Comparison of ENCODE assay signal across 8 mouse cellular contexts in the genomic region with DNA sequence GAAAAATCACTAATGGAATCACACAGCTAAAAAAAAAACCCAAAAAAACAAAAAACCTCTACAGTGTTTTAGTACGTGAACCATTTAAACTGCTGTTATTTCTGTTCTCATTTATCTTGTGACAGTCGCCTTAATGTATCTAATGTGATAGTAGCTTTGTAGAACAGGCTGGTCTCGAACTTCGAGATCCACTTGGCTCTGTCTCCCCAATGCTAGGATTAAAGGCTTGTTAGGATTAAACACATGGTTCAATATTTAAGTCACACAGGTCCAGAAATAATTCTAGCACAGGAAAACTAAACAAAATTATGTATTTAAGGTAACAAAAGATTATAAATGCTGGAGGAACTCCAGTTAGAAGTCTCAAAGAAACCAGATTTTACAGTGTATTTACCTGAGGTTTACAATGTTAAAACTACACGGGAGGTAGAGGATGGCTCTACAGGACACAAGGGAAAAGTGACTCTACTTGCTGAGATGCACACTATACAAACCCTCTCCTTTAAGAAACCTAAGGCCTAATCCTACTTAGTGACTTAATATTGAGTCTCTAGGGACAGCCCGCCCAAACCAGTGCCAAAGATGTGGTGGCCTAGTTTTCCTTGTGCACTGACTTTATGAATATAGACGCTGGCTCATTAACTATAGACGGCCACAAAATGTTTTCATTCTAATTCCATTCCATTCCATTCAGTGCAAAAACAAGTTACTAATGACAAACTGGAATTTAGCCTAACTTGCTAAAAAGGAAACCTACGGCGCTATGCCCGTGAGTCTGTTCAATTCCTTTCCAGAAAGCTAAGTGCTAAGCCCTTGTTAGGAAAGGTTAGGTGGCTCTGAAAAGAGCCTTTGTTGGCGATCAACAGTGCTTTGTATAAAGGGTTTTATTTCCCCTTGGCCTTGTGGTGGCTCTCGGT. TPM values are rescaled to one million over a fixed set of nuclear protein-coding genes. Genes with fewer than 3 reads are reported as not detected.
DNase-seq lines count a peak whose midpoint lies in the region; ATAC-seq and TF ChIP-seq lines count a peak whose summit lies in the region.

No protein-coding gene starts in this region.

- H3K4me2 ChIP-seq in heart, embryonic 12.5 days = peak overlapping the region; percentile 74
- H3K4me2 ChIP-seq in liver, embryonic 11.5 days = peak overlapping the region; percentile 71
- peak overlapping the region; percentile 39 for H3K4me2 ChIP-seq in stomach, postnatal 0 days (replicated peaks; ENCODE audit: low read depth)

- no peak for TF ChIP-seq CTCF in ES-Bruce4 (IDR thresholded peaks at IDR 0.05; ENCODE audit: low read depth, low read length)
- TF ChIP-seq CTCF in embryonic fibroblast, embryonic 13.5 days (IDR thresholded peaks at IDR 0.05; ENCODE audit: borderline replicate concordance, insufficient read depth, low read length) = no peak
- no peak for TF ChIP-seq CTCF in stomach, postnatal 0 days (IDR thresholded peaks at IDR 0.05; ENCODE audit: low read depth)

- ATAC-seq in heart, embryonic 12.5 days (ENCODE audit: insufficient number of reproducible peaks, low FRiP score) = no peak
- ATAC-seq in liver, embryonic 11.5 days (replicated peaks; ENCODE audit: low FRiP score) = no peak
- ATAC-seq in stomach, postnatal 0 days (ENCODE audit: low FRiP score, low TSS enrichment) = no peak

- DNase-seq in heart, postnatal 10 days = no peak
- DNase-seq in liver, embryonic 11.5 days (ENCODE audit: low spot score) = peak; percentile 51
- DNase-seq in stomach, postnatal 0 days (ENCODE audit: low spot score) = no peak
- no peak for DNase-seq in urinary bladder, postnatal 36 days (ENCODE audit: low spot score in 2 of 2)
- DNase-seq in ovary, adult 18-20 months (ENCODE audit: low spot score) = no peak

- peak overlapping the region; percentile 93 for H3K27ac ChIP-seq in heart, embryonic 12.5 days (ENCODE audit: poor library complexity, severe bottlenecking)
- peak overlapping the region; percentile 97 for H3K27ac ChIP-seq in ES-Bruce4 (ENCODE audit: insufficient read depth, low read length)
- peak overlapping the region; percentile 89 for H3K27ac ChIP-seq in embryonic fibroblast, embryonic 13.5 days (ENCODE audit: insufficient read depth, low read length)
- peak overlapping the region; percentile 99 for H3K27ac ChIP-seq in liver, embryonic 11.5 days (ENCODE audit: low read depth, low read length)
- H3K27ac ChIP-seq in stomach, postnatal 0 days (replicated peaks) = peak overlapping the region; percentile 74

- peaks cover 14% of the 10 kb centered on the region; the same call in 1 of the 2 replicates for H3K4me1 ChIP-seq in heart, embryonic 12.5 days (replicated peaks)
- no peaks in the 10 kb centered on the region for H3K4me1 ChIP-seq in ES-Bruce4 (ENCODE audit: control insufficient read depth, insufficient read depth, low read length)
- peaks cover 2% of the 10 kb centered on the region; the same call in 1 of the 2 replicates for H3K4me1 ChIP-seq in embryonic fibroblast, embryonic 13.5 days (ENCODE audit: control insufficient read depth, insufficient read depth, low read length)
- peaks cover 17% of the 10 kb centered on the region for H3K4me1 ChIP-seq in liver, embryonic 11.5 days (replicated peaks; ENCODE audit: control insufficient read depth, insufficient read depth, low read length)
- 0 out of 2 replicates have a peak, but pooled peaks cover 2% of the 10 kb centered on the region for H3K4me1 ChIP-seq in stomach, postnatal 0 days (replicated peaks; ENCODE audit: control insufficient read depth, insufficient read depth)

- H3K27me3 ChIP-seq in heart, embryonic 12.5 days (replicated peaks) = no peaks in the 10 kb centered on the region
- H3K27me3 ChIP-seq in ES-Bruce4 (ENCODE audit: control insufficient read depth, insufficient read depth, low read length, poor library complexity, severe bottlenecking) = no peaks in the 10 kb centered on the region
- H3K27me3 ChIP-seq in liver, embryonic 11.5 days (replicated peaks; ENCODE audit: control insufficient read depth, insufficient read depth, low read length) = no peaks in the 10 kb centered on the region
- H3K27me3 ChIP-seq in stomach, postnatal 0 days (ENCODE audit: control insufficient read depth, insufficient read depth, low read length) = no peaks in the 10 kb centered on the region

- H3K9ac ChIP-seq in heart, embryonic 12.5 days = peak overlapping the region; percentile 72
- H3K9ac ChIP-seq in ES-Bruce4 (ENCODE audit: low read depth, poor library complexity, severe bottlenecking) = peak overlapping the region; percentile 88
- H3K9ac ChIP-seq in liver, embryonic 11.5 days (ENCODE audit: low read depth, low read length) = peak overlapping the region; percentile 80
- peak overlapping the region; percentile 1; the same call in 1 of the 2 replicates for H3K9ac ChIP-seq in stomach, postnatal 0 days (ENCODE audit: low read length)

- no peaks in the 10 kb centered on the region for H3K9me3 ChIP-seq in heart, embryonic 12.5 days (replicated peaks)
- no peaks in the 10 kb centered on the region for H3K9me3 ChIP-seq in ES-Bruce4 (replicated peaks; ENCODE audit: control insufficient read depth, insufficient read depth, low read length, poor library complexity, severe bottlenecking)
- no peaks in the 10 kb centered on the region for H3K9me3 ChIP-seq in liver, embryonic 11.5 days (ENCODE audit: control insufficient read depth, low read length)
- H3K9me3 ChIP-seq in stomach, postnatal 0 days (ENCODE audit: control insufficient read depth, low read length) = no peaks in the 10 kb centered on the region

- H3K36me3 ChIP-seq in heart, embryonic 12.5 days = no peaks in the 10 kb centered on the region
- H3K36me3 ChIP-seq in ES-Bruce4 (ENCODE audit: control insufficient read depth, insufficient read depth, low read length, poor library complexity, severe bottlenecking) = no peaks in the 10 kb centered on the region
- H3K36me3 ChIP-seq in liver, embryonic 11.5 days (ENCODE audit: control insufficient read depth, insufficient read depth, low read length) = no peaks in the 10 kb centered on the region
- H3K36me3 ChIP-seq in stomach, postnatal 0 days (ENCODE audit: control insufficient read depth, insufficient read depth, low read length) = no peaks in the 10 kb centered on the region

- no peak for TF ChIP-seq EP300 in ES-Bruce4 (IDR thresholded peaks at IDR 0.05; ENCODE audit: insufficient read depth, low read depth, low read length)
- peak; percentile 3 for TF ChIP-seq EP300 in stomach, postnatal 0 days (optimal IDR thresholded peaks at IDR 0.05)

- intact Hi-C loops in heart, postnatal 10 days (cut with DNase I) = loop anchor here (2.0 to 10.0 kb wide), 5 partner anchors 327 to 1705 kb away; a partner anchor contains a TSS

- WGBS in heart, embryonic 12.5 days = 5% methylated on average over 13 of the region's 13 CpGs
- 5% methylated on average over 13 of the region's 13 CpGs for WGBS in liver, embryonic 11.5 days
- 2% methylated on average over 13 of the region's 13 CpGs for WGBS in stomach, postnatal 0 days

- H3K4me3 ChIP-seq in heart, embryonic 12.5 days = peak overlapping the region; percentile 46
- H3K4me3 ChIP-seq in ES-Bruce4 (ENCODE audit: low read depth, low read length) = peak overlapping the region; percentile 63
- H3K4me3 ChIP-seq in embryonic fibroblast, embryonic 13.5 days (ENCODE audit: insufficient read depth, low read length) = peak overlapping the region; percentile 50
- H3K4me3 ChIP-seq in liver, embryonic 11.5 days (ENCODE audit: low read depth, low read length) = peak overlapping the region; percentile 46
- peak overlapping the region; percentile 8; the same call in 1 of the 2 replicates for H3K4me3 ChIP-seq in stomach, postnatal 0 days (ENCODE audit: low read depth, low read length)

- TF ChIP-seq POLR2A in ES-Bruce4 (IDR thresholded peaks at IDR 0.05; ENCODE audit: insufficient read depth, low read length) = no peak
- TF ChIP-seq POLR2A in embryonic fibroblast, embryonic 13.5 days (IDR thresholded peaks at IDR 0.05; ENCODE audit: low read depth, low read length) = peak; percentile 71

RNA-seq across cellular contexts. Expression of a gene that starts 0.7 kb away (rescaled TPM):
- polyA plus RNA-seq in heart, embryonic 12.5 days (2016; fragmentation: Nextera tagmentation; extraction: Ambion mirVana) = 10.4 and 12.2 TPM in 2 replicates
- 10 to 100 TPM; 70.8 to 71.4 TPM for total RNA-seq in heart, postnatal 10 days (2021)
- polyA plus RNA-seq in ES-Bruce4 (2011; ENCODE audit: insufficient read depth, insufficient read length, low read depth, missing spikeins) = 5.6 and 6.5 TPM in 2 replicates
- 5.6 and 9.1 TPM in 2 replicates for polyA plus RNA-seq in embryonic fibroblast, embryonic 13.5 days (2011; ENCODE audit: insufficient read length, low read depth, missing spikeins)
- 36.9 and 39.3 TPM in 2 replicates for polyA plus RNA-seq in liver, embryonic 11.5 days (2014; fragmentation: Nextera tagmentation; extraction: Ambion mirVana)
- polyA plus RNA-seq in stomach, postnatal 0 days (2015; fragmentation: Nextera tagmentation; extraction: Ambion mirVana) = 5.8 and 5.9 TPM in 2 replicates

RNA-seq across cellular contexts. Expression of a gene that starts 0.8 kb away (rescaled TPM):
- 11.6 and 14.5 TPM in 2 replicates for polyA plus RNA-seq in heart, embryonic 12.5 days (2016; fragmentation: Nextera tagmentation; extraction: Ambion mirVana)
- 100 to 1,000 TPM; 142 to 176 TPM for total RNA-seq in heart, postnatal 10 days (2021)
- 6.3 and 7.9 TPM in 2 replicates for polyA plus RNA-seq in ES-Bruce4 (2011; ENCODE audit: insufficient read depth, insufficient read length, low read depth, missing spikeins)
- 2.6 TPM in 1 of 2 replicates, not detected in the other for polyA plus RNA-seq in embryonic fibroblast, embryonic 13.5 days (2011; ENCODE audit: insufficient read length, low read depth, missing spikeins)
- 26.4 and 36.7 TPM in 2 replicates for polyA plus RNA-seq in liver, embryonic 11.5 days (2014; fragmentation: Nextera tagmentation; extraction: Ambion mirVana)
- polyA plus RNA-seq in stomach, postnatal 0 days (2015; fragmentation: Nextera tagmentation; extraction: Ambion mirVana) = 12.1 and 12.6 TPM in 2 replicates

RNA-seq across cellular contexts. Expression of a gene that starts 1.1 kb away (rescaled TPM):
- polyA plus RNA-seq in heart, embryonic 12.5 days (2016; fragmentation: Nextera tagmentation; extraction: Ambion mirVana) = 3.4 and 6.2 TPM in 2 replicates
- 100 to 1,000 TPM; 116 to 123 TPM for total RNA-seq in heart, postnatal 10 days (2021)
- 14.6 and 19.9 TPM in 2 replicates for polyA plus RNA-seq in ES-Bruce4 (2011; ENCODE audit: insufficient read depth, insufficient read length, low read depth, missing spikeins)
- polyA plus RNA-seq in embryonic fibroblast, embryonic 13.5 days (2011; ENCODE audit: insufficient read length, low read depth, missing spikeins) = 4.1 and 8.4 TPM in 2 replicates
- polyA plus RNA-seq in liver, embryonic 11.5 days (2014; fragmentation: Nextera tagmentation; extraction: Ambion mirVana) = 11.2 and 13.2 TPM in 2 replicates
- 1.1 and 3.7 TPM in 2 replicates for polyA plus RNA-seq in stomach, postnatal 0 days (2015; fragmentation: Nextera tagmentation; extraction: Ambion mirVana)

RNA-seq across cellular contexts. Expression of a gene that starts 6.2 kb away (rescaled TPM):
- polyA plus RNA-seq in heart, embryonic 12.5 days (2016; fragmentation: Nextera tagmentation; extraction: Ambion mirVana) = 2.3 and 3.6 TPM in 2 replicates
- total RNA-seq in heart, postnatal 10 days (2021) = 100 to 1,000 TPM; 213 to 221 TPM
- 54.4 and 58.6 TPM in 2 replicates for polyA plus RNA-seq in ES-Bruce4 (2011; ENCODE audit: insufficient read depth, insufficient read length, low read depth, missing spikeins)
- 16.3 and 22.3 TPM in 2 replicates for polyA plus RNA-seq in embryonic fibroblast, embryonic 13.5 days (2011; ENCODE audit: insufficient read length, low read depth, missing spikeins)
- 4.1 and 4.6 TPM in 2 replicates for polyA plus RNA-seq in liver, embryonic 11.5 days (2014; fragmentation: Nextera tagmentation; extraction: Ambion mirVana)
- polyA plus RNA-seq in stomach, postnatal 0 days (2015; fragmentation: Nextera tagmentation; extraction: Ambion mirVana) = 0.35 and 0.99 TPM in 2 replicates

RNA-seq across cellular contexts. Expression of a gene that starts 6.5 kb away (rescaled TPM):
- 3.7 and 5.0 TPM in 2 replicates for polyA plus RNA-seq in heart, embryonic 12.5 days (2016; fragmentation: Nextera tagmentation; extraction: Ambion mirVana)
- total RNA-seq in heart, postnatal 10 days (2021) = 100 to 1,000 TPM; 181 to 187 TPM
- polyA plus RNA-seq in ES-Bruce4 (2011; ENCODE audit: insufficient read depth, insufficient read length, low read depth, missing spikeins) = 13.0 and 17.2 TPM in 2 replicates
- polyA plus RNA-seq in embryonic fibroblast, embryonic 13.5 days (2011; ENCODE audit: insufficient read length, low read depth, missing spikeins) = 1.3 TPM in 1 of 2 replicates, not detected in the other
- 10.7 and 13.3 TPM in 2 replicates for polyA plus RNA-seq in liver, embryonic 11.5 days (2014; fragmentation: Nextera tagmentation; extraction: Ambion mirVana)
- polyA plus RNA-seq in stomach, postnatal 0 days (2015; fragmentation: Nextera tagmentation; extraction: Ambion mirVana) = 2.1 TPM in 1 of 2 replicates, not detected in the other

Comparison
In these comparisons a context has a peak if more than half of its experiments do, and no peak if none do; other contexts are left out.
1. H3K4me3 ChIP-seq: peak in every context shown above with its lines; median percentile 63 in ES-Bruce4; 50 in embryonic fibroblast, embryonic 13.5 days; 46 in heart, embryonic 12.5 days; 46 in liver, embryonic 11.5 days; 8 in stomach, postnatal 0 days.
2. H3K9ac ChIP-seq: peak in every context shown above with its lines; median percentile 88 in ES-Bruce4; 80 in liver, embryonic 11.5 days; 72 in heart, embryonic 12.5 days; 1 in stomach, postnatal 0 days.